Mouse (Mus musculus) embryonic fibroblast, embryonic 13.5 days (primary cell): ENCODE data around the gene Dnmbp.

Experiments
- CTCF ChIP-seq: IDR thresholded peaks from 2 replicates; pipeline ENCODE4 v1.5.1; 2011; ENCODE audit warnings: mild to moderate bottlenecking, control low read depth, low read length, moderate library complexity, borderline replicate concordance; ENCODE audit not compliant: insufficient read depth
- POLR2A ChIP-seq: IDR thresholded peaks from 2 replicates; pipeline ENCODE4 v1.6.1; 2011; ENCODE audit warnings: low read depth, mild to moderate bottlenecking, control low read depth, low read length, moderate library complexity

GRCm38 (mm10) chr19:43949111-43949810 is 9.3 kb upstream of the Dnmbp start:
- no peak for TF ChIP-seq CTCF
- no peak for TF ChIP-seq POLR2A
